Mouse (Mus musculus): ENCODE results near the gene Magi1. TPM values are rescaled to one million over a fixed set of nuclear protein-coding genes. Genes with fewer than 3 reads are reported as not detected.

Magi1 gene
- polyA plus RNA-seq, 1 experiment from 2014 or later, result 1.9 TPM

GRCm38 (mm10) chr6:93922931-93923330, 360.8 kb downstream of the Magi1 start:
- no peak for ATAC-seq
- H3K27ac ChIP-seq (ENCODE audit: low read depth), result no peak overlapping the region
- H3K4me2 ChIP-seq (ENCODE audit: low read depth, low read length), result no peak overlapping the region
- TF ChIP-seq EP300 (IDR thresholded peaks at IDR 0.05; ENCODE audit: low read depth) (no peak), CTCF (IDR thresholded peaks at IDR 0.05; ENCODE audit: low read depth) (no peak)
- no peak overlapping the region for H3K9ac ChIP-seq (replicated peaks)
- H3K9me3 ChIP-seq (ENCODE audit: low read length), result no peaks in the 10 kb centered on the region
- WGBS (ENCODE audit: insufficient replicate concordance), result 70% methylated on average over 7 of the region's 7 CpGs
- H3K4me1 ChIP-seq (ENCODE audit: insufficient read depth), result no peaks in the 10 kb centered on the region
- DNase-seq, result no peak
- H3K36me3 ChIP-seq (replicated peaks; ENCODE audit: insufficient read depth, low read length), result no peaks in the 10 kb centered on the region
- H3K27me3 ChIP-seq (ENCODE audit: insufficient read depth, low read length), result no peaks in the 10 kb centered on the region
- no peak overlapping the region for H3K4me3 ChIP-seq (ENCODE audit: low read depth, low read length)

- TF ChIP-seq CTCF (IDR thresholded peaks at IDR 0.05; ENCODE audit: low read depth) (no peak), EP300 (IDR thresholded peaks at IDR 0.05; ENCODE audit: low read depth) (no peak)
- ATAC-seq, result no peak
- Histone ChIP-seq H3K27ac (ENCODE audit: low read depth) (no peak overlapping the region), H3K4me1 (ENCODE audit: insufficient read depth) (no peaks in the 10 kb centered on the region), H3K36me3 (replicated peaks; ENCODE audit: insufficient read depth, low read length) (no peaks in the 10 kb centered on the region), H3K27me3 (ENCODE audit: insufficient read depth, low read length) (no peaks in the 10 kb centered on the region), H3K9me3 (ENCODE audit: low read length) (no peaks in the 10 kb centered on the region), H3K9ac (replicated peaks) (no peak overlapping the region), H3K4me3 (ENCODE audit: low read depth, low read length) (no peak overlapping the region), H3K4me2 (ENCODE audit: low read depth, low read length) (no peak overlapping the region)
- no peak for DNase-seq
- WGBS (ENCODE audit: insufficient replicate concordance), result 20% methylated on average over 22 of the region's 22 CpGs
Observed at GRCm38 (mm10) chr6:93913226-93913861, 370.4 kb downstream of the Magi1 start.

GRCm38 (mm10) chr6:93912582-93913225, 371.0 kb downstream of the Magi1 start:
- WGBS (ENCODE audit: insufficient replicate concordance), result 21% methylated on average over 19 of the region's 20 CpGs
- Histone ChIP-seq H3K9ac (replicated peaks) (no peak overlapping the region), H3K36me3 (replicated peaks; ENCODE audit: insufficient read depth, low read length) (no peaks in the 10 kb centered on the region), H3K27me3 (ENCODE audit: insufficient read depth, low read length) (no peaks in the 10 kb centered on the region), H3K4me3 (ENCODE audit: low read depth, low read length) (no peak overlapping the region), H3K4me2 (ENCODE audit: low read depth, low read length) (no peak overlapping the region), H3K9me3 (ENCODE audit: low read length) (no peaks in the 10 kb centered on the region), H3K27ac (ENCODE audit: low read depth) (no peak overlapping the region), H3K4me1 (ENCODE audit: insufficient read depth) (no peaks in the 10 kb centered on the region)
- ATAC-seq (no peak), DNase-seq (no peak)
- TF ChIP-seq EP300 (IDR thresholded peaks at IDR 0.05; ENCODE audit: low read depth), result no peak
- no peak for TF ChIP-seq CTCF (IDR thresholded peaks at IDR 0.05; ENCODE audit: low read depth)

DNA sequence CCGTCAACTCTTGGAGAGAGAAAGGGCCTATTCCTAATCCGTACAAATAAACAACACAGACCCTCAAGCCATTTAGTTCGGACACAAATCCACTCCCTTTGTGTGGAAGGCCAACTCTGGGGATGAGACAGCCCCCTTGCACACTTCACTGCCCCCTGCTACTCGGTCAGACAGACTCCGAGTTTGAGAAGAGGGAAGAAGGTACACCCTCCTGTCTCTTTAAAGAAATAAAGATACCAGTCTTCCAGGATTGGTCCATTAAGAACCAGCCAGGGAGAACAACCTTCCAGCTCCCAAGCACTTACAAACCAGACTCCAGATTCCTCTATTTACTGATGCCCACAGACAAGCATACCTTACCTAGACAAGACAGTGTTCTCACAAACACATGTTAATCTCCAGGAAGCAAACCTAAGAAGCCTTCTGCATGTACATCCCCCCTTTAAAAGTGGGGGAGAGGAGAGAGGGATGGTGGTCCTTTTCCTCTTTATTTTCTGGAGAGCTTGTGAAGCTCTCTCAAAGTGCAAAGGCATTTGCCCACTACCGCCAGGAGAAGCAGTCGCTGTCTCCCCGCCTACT, 371.6 kb downstream of the Magi1 start:
- Histone ChIP-seq H3K36me3 (replicated peaks; ENCODE audit: insufficient read depth, low read length) (no peaks in the 10 kb centered on the region), H3K4me1 (ENCODE audit: insufficient read depth) (no peaks in the 10 kb centered on the region), H3K9ac (replicated peaks) (no peak overlapping the region), H3K27me3 (ENCODE audit: insufficient read depth, low read length) (no peaks in the 10 kb centered on the region), H3K4me2 (ENCODE audit: low read depth, low read length) (no peak overlapping the region), H3K9me3 (ENCODE audit: low read length) (no peaks in the 10 kb centered on the region), H3K4me3 (ENCODE audit: low read depth, low read length) (no peak overlapping the region), H3K27ac (ENCODE audit: low read depth) (no peak overlapping the region)
- ATAC-seq, result no peak
- no peak for TF ChIP-seq CTCF (IDR thresholded peaks at IDR 0.05; ENCODE audit: low read depth)
- TF ChIP-seq EP300 (IDR thresholded peaks at IDR 0.05; ENCODE audit: low read depth), result no peak
- DNase-seq, result no peak
- 42% methylated on average over 8 of the region's 8 CpGs for WGBS (ENCODE audit: insufficient replicate concordance)

DNA sequence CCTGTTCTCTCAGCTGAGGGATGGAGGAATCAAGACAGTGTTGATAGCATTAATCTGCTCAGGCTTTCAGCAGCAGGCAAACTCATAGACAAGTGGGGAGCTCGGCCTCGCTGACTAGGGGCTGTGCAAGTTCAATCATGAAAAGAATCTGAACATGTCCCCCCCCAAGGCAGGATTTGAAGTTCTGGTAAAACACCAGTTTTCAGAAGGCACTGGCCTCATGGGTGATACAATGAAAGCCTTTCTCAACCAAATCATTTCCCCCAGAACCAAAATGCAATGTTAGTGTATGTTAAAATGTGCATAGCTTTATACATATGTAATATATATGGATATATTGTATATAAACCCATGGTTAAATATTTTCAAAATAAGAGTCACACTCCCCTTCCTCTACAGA, 372.3 kb downstream of the Magi1 start:
- no peak overlapping the region for H3K27ac ChIP-seq (ENCODE audit: low read depth)
- no peaks in the 10 kb centered on the region for H3K36me3 ChIP-seq (replicated peaks; ENCODE audit: insufficient read depth, low read length)
- H3K4me1 ChIP-seq (ENCODE audit: insufficient read depth), result no peaks in the 10 kb centered on the region
- ATAC-seq (no peak), DNase-seq (no peak)
- TF ChIP-seq CTCF (IDR thresholded peaks at IDR 0.05; ENCODE audit: low read depth) (no peak), EP300 (IDR thresholded peaks at IDR 0.05; ENCODE audit: low read depth) (no peak)
- H3K9ac ChIP-seq (replicated peaks), result no peak overlapping the region
- H3K9me3 ChIP-seq (ENCODE audit: low read length), result no peaks in the 10 kb centered on the region
- H3K4me3 ChIP-seq (ENCODE audit: low read depth, low read length), result no peak overlapping the region
- no peaks in the 10 kb centered on the region for H3K27me3 ChIP-seq (ENCODE audit: insufficient read depth, low read length)
- H3K4me2 ChIP-seq (ENCODE audit: low read depth, low read length), result no peak overlapping the region
- 75% methylated on average over 2 of the region's 2 CpGs for WGBS (ENCODE audit: insufficient replicate concordance)

DNA sequence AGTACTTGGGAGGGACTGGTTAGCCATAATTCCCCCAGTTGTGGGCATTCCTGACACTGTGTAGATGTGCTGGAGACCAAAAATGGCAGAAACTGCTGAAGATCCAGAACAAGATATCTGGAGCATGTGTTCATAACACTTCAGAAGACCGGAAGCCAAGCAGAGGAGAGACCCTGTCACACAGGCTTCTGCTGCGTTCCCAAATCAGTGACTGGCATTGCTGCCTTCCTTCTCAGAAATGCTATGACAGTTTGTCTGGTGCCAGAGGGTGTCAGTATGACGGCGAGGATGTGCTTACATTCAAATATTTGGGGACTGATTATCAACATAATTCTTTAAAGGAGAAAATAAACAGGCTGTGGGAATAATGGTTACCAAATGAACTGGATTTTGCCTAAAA, 373.7 kb downstream of the Magi1 start:
- ATAC-seq, result no peak
- TF ChIP-seq CTCF (IDR thresholded peaks at IDR 0.05; ENCODE audit: low read depth) (no peak), EP300 (IDR thresholded peaks at IDR 0.05; ENCODE audit: low read depth) (no peak)
- WGBS (ENCODE audit: insufficient replicate concordance), result 72% methylated on average over 4 of the region's 4 CpGs

More for the DNA sequence above, 373.7 kb downstream of the Magi1 start:
- Histone ChIP-seq H3K36me3 (replicated peaks; ENCODE audit: insufficient read depth, low read length) (no peaks in the 10 kb centered on the region), H3K9me3 (ENCODE audit: low read length) (no peaks in the 10 kb centered on the region), H3K27ac (ENCODE audit: low read depth) (no peak overlapping the region), H3K4me1 (ENCODE audit: insufficient read depth) (no peaks in the 10 kb centered on the region), H3K27me3 (ENCODE audit: insufficient read depth, low read length) (no peaks in the 10 kb centered on the region), H3K9ac (replicated peaks) (no peak overlapping the region), H3K4me3 (ENCODE audit: low read depth, low read length) (no peak overlapping the region), H3K4me2 (ENCODE audit: low read depth, low read length) (no peak overlapping the region)
- no peak for DNase-seq
